Mouse (Mus musculus): ENCODE data around the gene Gm21797.
"Not testable (repeated sequence)": the region's sequence is repeated elsewhere in the genome, so short reads cannot be mapped to it uniquely, and the experiment has no call there.

The Gm21797 gene

DNA sequence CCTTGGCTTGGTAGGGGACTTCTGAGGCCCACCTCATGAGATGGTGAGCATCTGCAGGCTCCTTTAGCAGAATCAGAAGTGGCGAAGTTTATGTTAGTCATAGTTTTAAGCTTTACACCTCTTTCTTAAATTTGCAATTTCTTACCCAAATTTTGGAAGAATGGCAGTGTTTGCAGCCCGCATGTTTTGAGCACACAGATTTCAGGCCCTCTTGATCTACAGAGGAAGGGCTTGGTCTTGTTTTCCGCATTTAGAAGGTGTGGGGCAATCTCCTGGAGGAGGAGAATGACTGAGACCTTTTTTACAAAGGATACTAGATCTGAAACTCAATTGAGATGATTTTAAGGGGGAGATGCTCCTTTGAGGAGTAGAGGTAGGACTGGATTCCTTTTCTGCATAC, at the start of gene Gm21797:
Gm21797 (minus strand) TSS at position 101 of the 400 bp plus-strand sequence.
- DNase-seq (ENCODE audit: low read depth in 2 of 2, low spot score in 2 of 2) = not testable (repeated sequence)

DNA sequence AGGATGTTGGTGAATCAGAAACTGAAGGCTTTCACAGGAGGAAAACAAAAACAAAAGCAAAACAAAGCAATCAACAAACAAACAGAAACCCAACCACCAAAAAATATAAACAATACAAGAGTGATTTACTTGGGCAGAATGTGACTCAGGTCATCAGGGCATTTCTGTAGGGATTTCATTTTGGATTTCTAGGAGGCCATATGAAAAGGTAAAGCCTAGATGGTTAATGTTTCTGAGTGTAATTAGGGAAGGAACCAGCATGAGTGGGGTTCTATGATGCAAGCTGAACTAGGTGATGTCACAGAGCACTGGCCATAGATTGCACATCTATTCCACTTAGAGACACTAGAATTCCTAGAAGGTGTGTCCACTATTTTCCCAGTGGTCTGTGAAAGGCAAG, 29.0 kb upstream of the Gm21797 start, which contains the start of gene Gm20795:
Gm20795 (plus strand) TSS at position 301 of the 400 bp plus-strand sequence.
- not testable (repeated sequence) for DNase-seq (ENCODE audit: low read depth in 2 of 2, low spot score in 2 of 2)

Measured in CD8-positive naive resting alpha-beta T cell, adult 2 months (primary cell).